Mouse (Mus musculus) urinary bladder, postnatal 36 days (tissue): Measurements from ENCODE around the gene Ubald1.

Experiments used
- DNase-seq, 2 experiments: peaks; one replicate each; pipeline ENCODE4 v3.0.0; 2022; ENCODE audit warnings: low spot score in 2 of 2, mixed read lengths in 1 of 2

Gene Ubald1

DNA sequence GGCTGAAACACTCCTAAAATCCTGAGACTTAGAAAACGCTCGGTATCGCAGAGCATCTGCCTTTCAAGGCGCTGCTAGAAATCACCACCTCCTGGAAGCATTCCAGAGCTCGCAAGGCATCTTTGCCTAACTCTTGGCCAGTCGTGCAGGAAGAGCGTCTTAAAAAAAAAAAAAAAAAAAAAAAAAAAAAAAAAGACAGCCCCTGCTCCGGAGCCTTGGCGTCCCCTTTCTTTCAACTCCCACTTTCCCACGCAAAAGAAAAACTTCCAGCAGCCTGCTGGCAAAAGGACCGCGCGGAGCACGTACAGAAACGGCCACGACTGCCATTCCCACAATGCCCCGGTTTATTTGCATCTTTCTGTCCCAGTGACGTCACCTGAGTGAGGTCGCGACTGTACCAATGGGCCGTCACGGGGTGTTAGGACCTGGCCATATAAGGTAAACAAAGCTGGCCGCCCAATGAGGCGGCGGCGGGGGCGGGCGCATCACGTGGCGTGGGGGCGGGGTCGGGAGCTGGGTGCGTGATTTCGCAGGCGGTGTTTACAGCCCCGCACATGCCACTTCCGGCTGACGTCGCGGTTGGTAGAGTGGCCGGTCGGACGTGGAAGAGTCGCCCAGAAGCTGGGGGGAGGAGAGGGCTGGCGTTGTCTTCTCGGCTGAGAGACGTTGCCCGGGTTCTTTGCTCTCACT lies at the start of gene Ubald1:
Gene Ubald1 (minus strand): TSS at position 180 of the 690 bp plus-strand sequence.
- DNase-seq: peak; percentile 92 to 97

DNA sequence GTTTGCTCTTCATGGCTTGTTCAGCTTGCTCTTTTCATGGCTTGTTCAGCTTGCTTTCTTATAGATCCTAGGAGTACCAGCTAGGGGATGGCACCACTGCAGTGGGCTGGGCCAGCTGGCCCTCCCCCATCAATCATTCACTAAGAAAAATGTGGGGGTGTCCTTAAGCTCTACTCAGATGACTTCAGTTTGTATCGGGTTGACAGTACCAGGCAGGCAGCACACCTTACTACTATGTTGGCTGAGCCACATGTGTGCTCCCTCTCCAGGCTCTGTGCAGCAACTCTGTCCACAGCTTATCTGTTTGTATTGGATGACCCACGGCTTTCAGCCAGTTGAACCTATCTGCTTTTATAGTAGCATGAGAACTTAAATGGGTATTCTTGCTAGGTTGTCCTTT lies 48.4 kb upstream of the Ubald1 start:
- no peak for DNase-seq

DNA sequence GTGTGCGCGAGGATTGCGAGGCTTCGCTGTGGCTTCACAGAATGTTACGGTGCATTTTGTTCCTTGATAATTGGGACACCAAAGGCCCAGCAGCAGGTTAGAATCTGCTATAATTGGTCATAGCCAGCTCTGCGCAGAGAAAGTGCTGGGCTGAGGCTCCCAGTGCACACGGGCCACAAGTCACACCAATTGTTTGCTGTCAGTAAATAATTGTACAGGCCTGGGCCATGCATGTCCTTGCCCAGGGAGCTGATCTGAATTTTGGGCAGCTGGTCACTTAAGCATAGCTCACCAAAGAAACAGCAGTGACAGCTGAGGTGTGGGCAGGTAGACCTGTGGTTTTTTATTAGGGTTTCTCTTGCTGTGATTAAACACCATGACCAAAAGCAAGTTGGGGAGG lies 47.9 kb upstream of the Ubald1 start:
- DNase-seq: no peak

DNA sequence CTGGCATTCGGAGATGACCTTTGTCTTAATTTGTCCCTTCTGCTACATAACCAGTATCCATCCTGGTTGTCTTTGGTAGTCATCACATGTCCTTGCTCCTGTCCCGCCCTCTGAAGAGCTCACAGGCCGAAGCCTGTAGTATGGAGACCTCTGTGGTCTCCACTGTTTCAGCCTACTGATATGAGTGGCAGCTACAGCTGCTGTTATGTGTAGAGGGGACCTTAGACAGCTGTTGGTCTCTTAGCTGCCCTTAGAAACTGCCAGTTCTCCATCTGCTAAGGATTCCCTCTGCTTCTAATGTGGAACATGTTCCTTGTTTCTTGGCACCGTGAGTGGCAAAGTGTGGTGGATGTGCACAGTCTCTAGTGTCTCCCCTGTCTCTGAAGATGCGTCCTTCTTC lies 43.9 kb upstream of the Ubald1 start:
- DNase-seq: no peak

DNA sequence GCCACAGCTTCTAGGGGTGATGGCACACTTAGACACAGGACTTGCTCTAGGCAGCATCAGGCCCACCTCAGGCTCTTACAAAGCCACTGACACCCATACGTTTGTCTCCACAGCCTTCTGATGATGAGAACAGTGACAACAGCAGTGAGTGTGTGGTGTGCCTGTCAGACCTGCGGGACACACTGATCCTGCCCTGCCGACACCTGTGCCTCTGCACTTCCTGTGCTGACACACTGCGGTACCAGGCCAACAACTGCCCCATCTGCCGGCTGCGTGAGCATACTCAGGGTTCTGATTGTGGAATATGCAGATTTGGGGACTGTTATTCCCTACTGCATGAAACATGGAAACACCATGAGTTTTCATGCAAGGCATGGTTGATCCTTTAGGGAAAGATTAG lies 42.4 kb upstream of the Ubald1 start:
- DNase-seq: no peak

DNA sequence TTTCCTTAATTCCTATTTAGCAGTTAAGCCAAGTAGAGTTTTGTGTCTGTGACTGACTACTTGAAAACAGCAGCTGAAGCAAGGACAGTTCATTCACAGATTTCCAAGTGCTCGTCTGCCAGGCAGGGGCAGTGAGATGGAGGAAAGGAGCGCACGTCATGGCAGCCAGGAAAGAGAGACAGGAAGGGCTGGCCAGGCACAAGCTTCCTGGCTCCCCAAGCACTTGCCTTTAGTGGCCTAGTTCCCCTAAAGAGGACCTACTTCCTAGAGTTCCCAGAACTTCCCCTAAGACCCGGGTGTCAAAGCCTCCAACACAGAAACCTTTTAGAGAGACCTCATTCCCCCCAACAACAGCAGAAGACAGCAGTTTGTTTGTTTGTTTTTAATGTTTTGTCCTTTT lies 40.4 kb upstream of the Ubald1 start:
- DNase-seq: no peak

DNA sequence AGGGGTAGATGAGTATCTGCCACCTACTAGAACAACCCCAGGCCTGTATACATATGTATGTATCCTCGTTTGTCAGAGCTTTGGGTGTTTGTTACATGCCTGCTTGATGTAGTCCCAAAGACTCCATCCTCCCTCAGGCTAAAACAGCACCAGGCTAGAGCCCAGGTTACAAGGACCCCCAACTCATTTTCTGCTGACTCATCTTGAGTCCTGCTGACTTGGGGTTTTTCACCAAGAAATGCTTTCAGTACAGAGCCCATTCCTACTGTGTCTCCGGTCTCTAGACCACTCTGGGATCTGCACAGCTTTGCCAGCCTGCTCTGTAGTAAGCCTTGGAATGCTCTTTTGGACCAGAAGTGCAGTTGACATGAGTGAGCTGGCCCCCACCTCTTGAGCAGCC lies 36.5 kb upstream of the Ubald1 start:
- no peak for DNase-seq

DNA sequence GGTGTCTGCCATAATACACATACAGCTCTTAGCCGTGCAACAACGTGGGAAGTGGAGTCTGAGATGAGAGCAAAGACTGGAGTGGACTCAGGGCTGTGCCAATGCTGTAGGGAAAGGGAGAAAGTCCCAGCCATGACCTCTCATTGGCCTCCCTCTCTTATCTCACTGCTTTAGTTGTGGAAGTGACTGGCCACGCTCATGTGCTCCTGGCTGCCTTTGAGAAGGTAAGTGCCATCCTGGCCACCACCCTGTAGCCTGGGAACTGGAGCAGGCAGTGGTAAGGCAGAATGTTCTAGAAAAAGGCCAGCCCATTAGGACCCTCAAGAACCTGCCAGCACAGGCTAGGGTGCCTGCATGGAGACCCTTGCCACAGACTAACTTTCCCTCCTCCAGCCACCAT lies 35.8 kb upstream of the Ubald1 start:
- no peak for DNase-seq

DNA sequence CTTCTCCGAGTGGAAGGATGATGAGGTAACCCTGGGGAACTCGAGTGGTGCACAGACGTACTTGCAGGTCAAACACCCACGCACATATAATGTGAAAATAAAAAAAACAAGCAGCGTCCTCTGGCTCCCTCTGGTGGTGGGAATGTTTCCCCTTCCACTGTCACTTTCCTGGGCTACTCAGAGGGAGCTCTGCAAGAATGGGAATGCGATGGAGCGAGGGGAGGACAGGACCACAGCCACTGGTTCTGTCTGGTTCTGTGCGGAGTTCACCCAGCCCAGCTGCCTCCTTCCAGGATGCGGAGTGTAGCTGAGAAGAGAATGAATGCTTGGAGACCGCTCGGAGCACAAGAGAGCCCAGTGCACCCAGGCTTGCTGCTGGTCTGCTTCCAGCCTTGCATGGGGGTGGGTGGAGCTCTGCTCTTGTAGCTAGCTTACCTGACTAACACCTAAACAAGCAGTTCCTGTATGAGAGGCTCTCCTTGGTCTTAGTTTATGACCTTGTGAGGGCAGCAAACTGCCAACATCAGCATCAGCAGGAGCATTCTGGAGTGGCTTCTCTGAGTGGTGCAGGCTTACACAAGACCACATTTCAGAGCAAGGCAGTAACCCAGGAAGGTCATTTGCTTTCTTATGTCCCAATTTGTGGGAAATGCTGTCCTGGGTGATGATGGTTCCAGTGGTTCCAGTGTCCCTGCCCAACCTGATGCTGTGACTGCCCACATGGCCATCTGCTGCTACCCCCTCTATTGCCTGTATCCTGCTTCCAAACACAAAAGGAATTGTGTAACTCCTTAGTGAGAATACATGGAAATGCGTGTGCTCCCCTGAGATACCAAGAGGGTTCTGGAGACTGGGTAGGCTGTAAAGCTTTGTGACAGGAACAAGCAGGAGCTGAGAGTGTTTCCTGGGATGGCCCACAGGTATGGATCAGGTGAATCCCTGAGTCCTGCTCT lies 33.9 kb upstream of the Ubald1 start:
- peak; percentile 82 to 83 for DNase-seq

DNA sequence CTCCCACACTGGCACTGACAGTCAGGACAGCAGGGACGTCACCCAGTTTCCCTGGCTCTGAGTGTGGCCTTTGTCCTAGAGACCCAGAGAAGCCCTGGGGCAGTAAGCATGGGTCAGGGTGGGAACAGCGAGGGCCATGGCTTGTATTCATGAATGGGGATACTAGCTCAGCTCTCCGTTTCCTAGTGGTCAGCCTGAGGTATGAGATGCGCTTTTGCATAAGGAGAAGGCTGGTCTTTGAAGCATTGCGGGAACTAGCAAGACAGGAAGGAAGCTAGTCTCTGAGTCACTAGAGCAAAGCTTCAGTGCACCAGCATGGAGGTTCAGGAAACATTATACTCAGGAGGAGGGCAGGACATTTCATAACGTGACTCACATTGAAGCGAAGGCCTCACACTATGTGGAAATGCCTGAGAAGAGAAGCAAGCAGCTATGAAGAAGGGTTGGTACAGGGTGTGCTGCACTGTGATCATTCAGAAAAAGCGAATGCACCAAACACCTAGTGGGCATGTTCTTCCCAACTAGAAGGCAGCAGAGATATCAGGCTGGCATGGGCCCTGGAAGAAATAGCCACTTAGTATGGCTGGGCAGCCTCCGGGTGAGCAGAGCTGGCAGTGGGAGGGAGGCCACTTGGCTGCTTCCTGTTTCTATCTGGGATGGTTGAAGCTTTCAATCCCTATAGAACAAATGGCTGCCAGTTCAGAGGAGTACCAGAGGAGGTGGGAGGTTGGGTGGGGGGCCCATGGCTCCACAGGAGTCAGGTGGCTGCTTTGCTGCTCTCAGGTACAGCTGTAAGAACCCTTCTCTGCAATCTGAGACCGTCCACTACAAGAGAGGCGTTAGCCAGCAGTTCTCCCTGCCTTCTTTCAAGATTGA lies 33.0 kb upstream of the Ubald1 start:
- no peak for DNase-seq

DNA sequence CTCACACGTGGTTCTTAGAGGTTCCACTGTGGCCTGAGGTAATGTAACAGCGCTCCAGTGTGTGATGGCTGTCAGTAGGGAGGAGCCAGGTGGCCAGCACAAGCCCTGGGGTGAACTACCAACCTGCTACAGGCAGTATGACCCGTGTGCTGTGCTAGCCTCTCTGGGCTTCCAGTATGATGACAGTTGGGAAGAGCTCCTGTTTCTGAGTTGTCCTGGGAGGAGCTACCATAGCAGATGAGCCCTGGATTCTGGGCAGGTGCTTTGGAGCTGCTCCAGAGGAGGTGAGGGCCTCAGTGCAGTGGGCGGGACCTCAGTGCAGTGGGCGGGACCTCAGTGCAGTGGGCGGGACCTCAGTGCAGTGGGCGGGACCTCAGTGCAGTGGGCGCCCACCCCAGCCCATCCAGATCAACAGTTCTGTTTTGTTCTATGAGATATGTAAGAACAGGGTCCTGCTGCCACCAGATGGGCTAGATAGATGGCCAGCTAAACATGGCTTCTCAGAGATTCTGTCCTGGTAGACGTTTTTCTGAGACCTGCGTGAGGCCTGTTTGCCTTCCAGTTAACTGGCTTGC lies 32.0 kb upstream of the Ubald1 start:
- no peak for DNase-seq

DNA sequence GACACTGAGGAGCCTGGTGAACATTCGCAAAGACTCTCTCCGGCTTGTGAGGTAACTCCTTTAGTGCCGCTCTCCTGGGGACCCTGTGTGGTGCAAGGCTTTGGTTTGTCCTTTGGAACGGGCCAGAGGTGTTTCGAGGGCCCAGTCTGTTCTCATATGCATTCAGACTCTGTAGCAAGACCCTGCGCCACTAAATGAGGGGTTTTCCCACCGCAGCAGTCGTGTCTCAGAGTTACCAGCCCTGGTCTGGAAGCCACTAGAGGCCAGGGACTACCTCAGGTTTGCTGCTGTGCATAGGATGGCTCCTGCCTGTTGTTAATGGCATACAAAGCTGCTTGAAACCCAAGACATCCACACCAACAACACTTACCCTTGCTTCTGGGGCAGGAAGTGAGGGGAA lies 30.6 kb upstream of the Ubald1 start:
- DNase-seq: no peak

DNA sequence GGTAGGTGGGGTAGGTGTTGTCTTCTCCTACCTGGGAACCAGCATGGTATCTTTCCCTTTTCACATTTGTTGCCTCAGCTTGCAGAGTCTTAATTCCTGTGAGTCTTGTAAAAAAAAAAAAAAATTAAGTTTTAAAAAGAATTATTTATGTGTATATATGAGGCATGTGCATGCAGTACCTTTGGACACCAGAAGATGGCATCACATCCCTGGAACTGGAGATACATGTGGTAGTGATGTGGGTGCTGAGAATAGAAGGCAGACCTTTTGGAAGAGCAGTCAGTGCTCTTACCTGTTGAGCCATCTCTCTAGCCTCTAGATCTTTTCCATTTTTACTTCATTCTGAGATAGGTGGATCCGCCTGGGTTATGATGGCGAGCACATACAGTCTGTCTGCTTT lies 29.6 kb upstream of the Ubald1 start:
- no peak for DNase-seq

DNA sequence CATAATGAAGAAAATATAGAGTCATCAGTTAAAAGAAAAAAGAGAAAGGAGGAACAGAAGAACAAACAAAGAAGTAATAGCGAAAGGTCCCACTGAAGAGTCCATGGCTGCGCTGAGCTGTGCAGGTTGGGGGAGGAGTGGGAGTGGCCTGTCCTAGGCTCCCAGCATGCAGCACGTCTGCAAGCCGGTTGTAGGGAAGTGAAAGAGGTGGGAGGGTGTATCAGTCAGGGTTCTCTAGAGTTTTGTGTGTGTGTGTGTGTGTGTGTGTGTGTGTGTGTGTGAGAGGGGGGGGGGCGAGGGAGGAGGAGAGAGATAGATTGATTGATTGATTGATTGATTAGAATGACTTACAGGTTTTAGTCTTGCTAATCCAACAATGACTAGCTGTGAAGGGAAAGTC lies 27.9 kb upstream of the Ubald1 start:
- no peak for DNase-seq

DNA sequence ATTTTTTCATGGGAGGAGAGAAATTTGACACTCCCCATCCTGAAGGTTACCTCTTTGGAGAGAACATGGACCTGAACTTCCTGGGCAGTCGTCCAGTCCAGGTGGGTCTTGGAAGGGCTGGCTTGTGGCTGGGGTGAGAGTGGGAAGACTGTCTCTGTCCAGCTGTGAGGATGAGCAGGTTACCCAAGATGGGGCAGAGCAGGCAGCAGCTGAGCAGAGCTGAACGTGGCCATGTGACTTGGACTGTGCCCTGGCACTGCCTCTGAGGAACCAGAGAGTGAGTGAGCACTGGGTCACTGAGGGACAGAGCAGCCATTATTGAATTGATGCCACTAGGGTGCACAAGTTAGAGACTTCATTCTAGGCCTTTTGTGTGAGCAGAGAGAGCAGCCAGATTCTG lies 27.3 kb upstream of the Ubald1 start:
- no peak for DNase-seq

DNA sequence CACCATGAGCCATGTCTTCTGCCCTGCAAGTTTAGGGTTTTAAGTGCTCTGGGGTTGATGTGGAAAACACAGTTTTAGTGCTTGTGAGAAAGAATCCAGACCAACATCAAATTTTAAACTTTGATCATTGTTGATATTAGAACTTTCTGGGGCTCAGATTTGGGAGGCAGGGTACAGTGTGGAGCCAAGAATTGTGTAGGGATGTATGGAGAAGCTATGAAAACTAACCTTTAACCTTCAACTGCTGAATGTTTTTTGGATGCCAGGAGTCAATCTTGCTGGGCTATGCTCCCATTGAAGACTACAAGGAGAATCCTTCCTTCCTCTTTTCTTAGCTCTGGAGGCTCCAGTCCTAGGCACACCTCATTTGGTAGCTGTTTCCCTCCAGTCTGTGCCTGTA lies 26.4 kb upstream of the Ubald1 start:
- no peak for DNase-seq

DNA sequence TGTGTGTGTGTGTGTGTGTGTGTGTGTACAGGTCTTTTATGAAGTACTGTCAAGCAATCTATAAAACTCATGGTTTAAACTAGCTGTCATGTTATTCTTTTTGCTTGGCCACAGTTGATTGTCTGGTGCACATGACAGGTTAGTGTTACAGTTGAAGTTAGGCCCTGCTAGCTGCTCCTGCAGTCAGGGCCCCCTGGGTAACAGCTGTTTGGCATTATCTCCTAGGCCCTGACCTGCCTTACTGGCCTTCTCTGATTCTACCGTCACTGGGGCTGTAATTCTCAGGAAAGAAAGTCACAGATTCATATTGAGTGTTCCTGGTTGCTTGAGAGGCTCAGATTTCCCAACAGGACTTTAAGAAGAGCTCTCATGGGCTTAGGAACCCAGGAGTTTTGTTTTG lies 25.5 kb upstream of the Ubald1 start:
- no peak for DNase-seq

DNA sequence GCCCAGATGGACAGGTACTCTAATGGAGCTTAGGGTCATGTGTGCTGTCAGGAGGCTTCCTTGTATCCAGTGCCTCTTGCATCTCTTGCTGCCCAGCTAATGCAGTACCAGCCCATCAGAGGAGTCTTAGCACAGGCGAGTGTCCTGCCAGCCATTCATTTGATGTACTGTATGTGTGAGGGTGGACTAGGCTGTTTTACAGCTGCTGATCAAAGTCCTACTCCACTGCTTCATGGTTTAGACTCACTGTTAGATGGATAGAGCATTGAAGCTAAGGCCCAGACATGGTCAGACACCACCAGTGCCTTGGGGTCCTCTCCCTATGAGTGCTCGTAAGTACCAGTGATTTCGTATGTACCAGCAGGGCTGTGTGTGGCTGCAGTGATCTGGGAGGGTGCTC lies 24.8 kb upstream of the Ubald1 start:
- DNase-seq: no peak

DNA sequence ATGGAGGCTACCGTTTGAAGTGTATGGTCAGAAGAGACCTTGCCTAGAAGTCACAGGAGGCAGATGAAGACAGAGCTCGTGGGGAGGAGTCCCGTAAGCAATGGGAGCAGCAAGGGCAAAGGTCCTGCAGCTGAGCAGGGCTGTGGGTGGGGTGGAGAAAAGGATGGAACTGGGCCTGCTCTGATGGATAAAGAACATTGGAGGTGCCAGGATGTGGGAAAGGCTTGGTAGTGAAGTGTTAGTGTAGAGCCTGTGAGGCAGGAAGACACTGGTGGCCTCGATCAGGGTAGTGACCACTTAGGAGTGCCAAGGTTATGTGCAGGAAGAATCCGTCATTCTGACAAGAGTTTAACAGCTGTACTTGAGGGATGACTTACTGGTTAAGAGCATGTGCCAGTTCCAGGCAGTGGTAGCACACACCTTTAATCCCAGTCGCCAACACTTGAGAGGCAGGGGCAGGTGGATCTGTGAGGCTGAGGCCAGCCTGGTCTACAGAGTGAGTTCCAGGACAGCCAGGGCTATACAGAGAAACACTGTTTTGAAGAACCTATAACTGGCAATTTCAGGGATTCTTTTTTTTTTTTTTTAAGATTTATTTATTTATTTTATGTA lies 23.5 kb upstream of the Ubald1 start:
- no peak for DNase-seq

DNA sequence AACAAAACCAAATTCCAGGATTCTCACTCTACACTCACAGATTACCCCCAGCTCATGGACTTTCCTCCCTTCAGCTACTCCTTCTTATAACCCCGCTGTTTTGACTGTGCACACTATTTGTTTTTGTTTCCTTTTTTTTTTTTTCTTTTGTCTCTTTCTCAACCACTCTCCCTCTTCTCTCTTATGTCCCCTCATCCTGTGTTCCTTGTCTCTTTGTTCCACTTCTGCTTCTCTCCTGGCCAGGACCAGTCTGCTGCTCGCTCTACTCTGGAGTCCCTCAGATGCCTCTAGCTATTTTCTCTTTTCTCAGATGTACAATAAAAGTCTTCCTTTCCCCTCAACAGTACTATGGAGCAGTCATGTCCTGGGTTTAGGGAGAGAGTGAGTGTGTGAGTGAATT lies 22.3 kb upstream of the Ubald1 start:
- DNase-seq: no peak

DNA sequence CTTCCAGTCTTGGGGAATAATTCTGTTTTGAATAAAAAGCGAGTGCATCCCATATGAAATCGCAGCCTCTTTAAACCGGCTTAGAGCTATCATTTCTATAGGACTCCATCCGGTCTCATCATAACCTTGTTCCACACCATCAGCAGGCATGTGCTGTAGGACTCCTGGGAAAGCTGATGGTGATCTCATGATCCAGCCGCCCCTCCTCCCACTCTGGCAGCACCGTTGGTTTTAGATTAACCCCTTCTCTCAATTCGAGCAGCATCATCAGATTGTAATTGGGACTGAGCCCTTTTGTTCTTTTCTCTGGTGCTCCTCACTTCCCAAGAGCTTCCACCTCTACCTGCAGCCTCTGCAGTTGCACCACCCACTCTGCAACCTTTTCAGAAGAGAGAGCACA lies 21.1 kb upstream of the Ubald1 start:
- no peak for DNase-seq
